Mouse (Mus musculus) heart, adult 2 months (tissue): ENCODE results near the gene G430095P16Rik.

ENCODE experiments used
- CTCF ChIP-seq: fragments of 200-600 bp; IDR thresholded peaks from 2 replicates; pipeline ENCODE4 v1.8.1; 2022; ENCODE audit warnings: antibody characterized with exemption, mild to moderate bottlenecking, moderate library complexity
- EP300 ChIP-seq: fragments of 200-500 bp; IDR thresholded peaks from 2 replicates; pipeline ENCODE4 v1.6.1; 2011; ENCODE audit warnings: low read depth, low read length, control low read depth; ENCODE audit not compliant: insufficient read depth

GRCm38 (mm10) chr8:84706610-84707266, 16.1 kb upstream of the G430095P16Rik start:
- no peak for TF ChIP-seq CTCF
- TF ChIP-seq EP300, result no peak
